Mouse (Mus musculus): Measurements from ENCODE around the gene Gatad1.
"Not testable (repeated sequence)": the region's sequence is repeated elsewhere in the genome, so short reads cannot be mapped to it uniquely, and the experiment has no call there.

Gatad1 gene

DNA sequence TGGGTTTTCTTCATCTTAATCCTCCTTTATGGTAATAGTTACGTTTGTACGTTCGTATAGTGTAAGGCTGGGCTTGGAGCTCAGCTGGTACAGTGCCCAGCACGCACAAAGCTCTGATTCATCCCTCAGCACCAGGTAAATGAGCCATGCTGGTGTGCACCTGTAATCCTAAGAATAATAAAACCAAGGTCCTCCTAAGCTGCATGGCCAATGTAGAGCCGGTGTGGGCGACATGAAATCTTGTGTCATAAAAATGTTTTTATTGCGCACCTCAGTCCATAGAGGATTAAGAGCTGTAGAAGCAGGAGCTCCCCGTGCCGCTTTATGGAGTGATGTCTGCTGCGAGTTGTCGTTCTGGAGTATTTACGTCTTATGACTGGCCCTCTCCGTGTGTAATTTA is 23.7 kb downstream of the Gatad1 start:
- DNase-seq, result no peak

DNA sequence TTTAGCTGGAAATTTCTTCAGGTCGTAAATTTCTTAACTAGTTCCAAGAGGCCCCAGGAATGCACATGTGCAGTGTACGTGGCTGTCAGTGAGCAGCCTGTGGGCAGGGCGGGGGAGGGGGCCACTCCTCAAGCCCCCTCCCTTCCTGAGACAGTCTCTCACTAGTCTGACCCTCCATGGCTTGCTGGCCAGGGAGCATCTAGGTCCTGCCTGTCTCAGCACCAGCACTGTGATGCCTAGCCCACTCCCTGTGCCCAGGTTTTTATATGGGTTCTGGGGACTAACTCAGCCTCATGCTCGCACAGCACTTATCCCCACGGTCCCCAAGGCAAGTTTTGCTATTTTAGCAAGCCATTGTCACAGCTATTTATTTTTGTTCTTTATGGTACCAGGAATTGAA is 24.7 kb downstream of the Gatad1 start:
- no peak for DNase-seq

DNA sequence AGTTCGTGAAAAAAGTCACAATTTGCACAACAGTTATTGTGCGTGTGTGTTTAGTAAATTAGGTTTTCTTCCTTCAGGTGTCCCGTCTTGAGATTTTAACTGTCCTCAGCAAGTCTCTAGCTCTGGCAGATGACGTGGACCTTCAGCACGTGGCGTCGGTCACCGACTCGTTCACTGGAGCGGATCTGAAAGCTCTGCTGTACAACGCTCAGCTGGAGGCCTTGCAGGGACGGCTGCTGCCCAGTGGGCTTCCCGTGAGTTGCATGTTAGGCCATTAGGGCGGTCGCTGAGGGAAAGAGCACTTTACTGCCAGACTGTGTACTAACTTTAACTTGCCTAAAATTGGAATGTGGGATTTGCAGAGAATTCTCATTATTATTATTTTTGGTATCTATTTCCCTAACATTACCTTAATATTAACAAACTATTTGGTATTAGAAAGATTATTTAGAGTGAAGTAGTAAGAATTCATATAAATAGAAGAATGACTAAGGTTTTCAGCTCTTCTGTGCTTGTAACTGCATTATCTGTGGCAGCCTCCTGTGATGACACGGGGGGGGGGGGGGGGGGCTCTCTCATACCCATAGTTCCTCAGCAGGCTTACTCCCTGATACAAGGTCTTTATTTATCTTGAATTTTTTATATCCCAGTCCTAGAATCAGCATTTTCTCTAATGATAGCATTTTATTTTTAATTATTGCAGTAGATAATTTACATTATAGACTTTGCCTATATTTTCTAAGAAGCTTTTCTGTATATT is 25.3 kb downstream of the Gatad1 start:
- DNase-seq, result no peak

DNA sequence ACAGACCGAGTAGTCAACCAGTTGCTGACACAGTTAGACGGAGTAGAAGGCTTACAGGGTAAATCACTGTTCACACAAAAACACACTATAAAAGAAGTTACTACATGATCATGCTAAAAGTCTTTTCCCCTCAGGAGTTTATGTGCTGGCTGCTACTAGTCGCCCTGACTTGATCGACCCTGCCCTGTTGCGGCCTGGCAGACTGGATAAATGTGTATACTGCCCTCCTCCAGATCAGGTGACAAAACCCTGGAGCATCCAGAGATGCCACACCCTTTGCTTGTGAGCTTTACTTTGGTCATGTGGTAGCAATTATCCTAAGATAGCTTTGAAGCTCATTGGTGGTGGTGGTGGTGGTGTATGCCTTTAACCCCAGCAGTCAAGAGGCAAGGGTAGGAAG is 26.9 kb downstream of the Gatad1 start:
- DNase-seq, result no peak

DNA sequence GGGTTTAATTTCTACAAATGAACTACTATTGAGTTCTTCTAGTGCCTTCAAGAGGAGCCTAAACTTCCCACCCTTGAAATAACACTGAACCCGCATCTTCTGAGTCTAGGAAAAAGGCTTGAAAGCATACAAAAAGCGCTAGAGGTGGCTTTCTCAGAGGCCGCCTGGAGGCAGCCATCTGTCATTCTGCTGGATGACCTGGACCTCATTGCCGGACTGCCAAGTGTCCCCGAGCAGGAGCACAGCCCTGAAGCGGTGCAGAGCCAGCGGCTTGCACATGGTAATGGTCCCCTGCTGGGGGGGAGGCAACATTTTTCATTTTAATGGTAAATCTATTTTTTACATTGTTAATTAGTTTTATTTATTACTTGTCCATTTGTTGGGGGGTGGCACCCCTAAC is 36.5 kb downstream of the Gatad1 start:
- peak; percentile 84 for DNase-seq

DNA sequence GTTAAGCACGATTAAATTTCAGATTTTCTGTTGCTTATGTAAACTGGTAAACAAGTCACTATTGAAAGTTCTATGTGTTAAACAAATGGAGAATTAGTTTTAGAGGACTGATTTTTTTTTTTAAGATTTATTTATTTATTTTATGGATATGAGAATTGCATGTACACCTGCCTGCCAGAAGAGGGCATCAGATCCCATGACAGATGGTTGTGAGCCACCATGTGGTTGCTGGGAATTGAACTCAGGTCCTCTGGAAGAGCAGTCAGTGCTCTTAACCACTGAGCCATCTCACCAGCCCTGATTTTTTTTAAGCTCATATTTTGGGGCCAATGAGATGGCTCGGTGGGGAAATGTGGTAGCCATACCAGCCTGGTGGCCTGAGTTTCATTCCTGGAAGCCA is 45.1 kb downstream of the Gatad1 start:
- DNase-seq, result not testable (repeated sequence)

DNA sequence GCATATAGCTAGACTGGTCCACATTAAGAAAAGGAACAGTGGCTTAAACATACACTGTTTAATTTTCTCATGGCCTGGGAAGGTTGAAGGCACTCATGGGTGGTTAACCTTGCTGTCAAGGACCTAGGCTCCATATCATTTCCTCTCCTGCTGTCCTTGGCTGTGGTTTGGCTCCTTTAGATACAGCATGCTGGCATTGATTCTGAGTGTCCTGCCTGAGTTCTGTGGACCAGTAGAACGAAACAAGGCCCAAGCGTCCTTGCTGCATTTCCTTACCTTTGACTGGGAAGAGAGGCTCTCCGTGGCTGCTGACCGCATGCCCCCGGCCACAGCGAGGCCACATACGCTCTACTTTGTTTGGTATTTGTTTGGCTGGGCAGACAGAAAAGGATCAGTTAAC is 47.7 kb downstream of the Gatad1 start:
- DNase-seq, result no peak

DNA sequence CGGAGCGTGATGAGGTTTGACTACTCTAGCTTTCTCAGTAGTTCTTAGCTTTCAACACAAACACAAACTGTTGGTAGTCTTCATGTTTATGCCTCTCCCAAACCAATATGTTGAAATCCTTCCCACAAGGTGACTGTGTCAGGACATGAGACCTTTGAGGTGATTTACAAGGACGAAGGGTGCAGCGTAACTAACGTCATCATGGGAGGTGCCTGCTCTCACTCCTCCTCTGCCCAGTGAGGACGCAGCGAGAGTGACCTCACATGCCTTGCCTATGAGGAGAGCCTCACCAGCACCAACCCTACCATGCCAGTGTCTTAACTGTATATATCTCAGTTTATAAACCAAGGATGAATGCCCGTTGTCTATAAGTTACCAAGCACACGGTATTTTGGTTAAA is 49.9 kb downstream of the Gatad1 start:
- no peak for DNase-seq

DNA sequence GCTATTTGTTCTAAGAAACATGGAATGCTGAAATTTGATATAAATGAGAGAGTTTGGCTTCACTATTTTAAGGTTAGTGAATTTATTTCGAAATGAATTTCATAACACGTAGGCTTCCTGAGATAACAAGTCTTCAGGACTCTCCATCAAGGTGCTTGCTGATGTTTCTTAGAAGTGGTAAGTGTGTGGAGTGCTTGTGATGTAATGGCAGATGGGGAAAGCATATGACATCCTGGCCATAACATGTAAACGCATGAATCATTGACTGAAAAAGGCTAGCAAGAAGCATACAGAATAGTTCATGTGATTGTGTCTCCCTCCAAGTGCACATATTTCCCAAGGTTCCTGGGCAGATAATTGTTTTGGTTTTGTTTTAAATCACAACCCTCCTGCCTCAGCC is 56.2 kb downstream of the Gatad1 start:
- no peak for DNase-seq

DNA sequence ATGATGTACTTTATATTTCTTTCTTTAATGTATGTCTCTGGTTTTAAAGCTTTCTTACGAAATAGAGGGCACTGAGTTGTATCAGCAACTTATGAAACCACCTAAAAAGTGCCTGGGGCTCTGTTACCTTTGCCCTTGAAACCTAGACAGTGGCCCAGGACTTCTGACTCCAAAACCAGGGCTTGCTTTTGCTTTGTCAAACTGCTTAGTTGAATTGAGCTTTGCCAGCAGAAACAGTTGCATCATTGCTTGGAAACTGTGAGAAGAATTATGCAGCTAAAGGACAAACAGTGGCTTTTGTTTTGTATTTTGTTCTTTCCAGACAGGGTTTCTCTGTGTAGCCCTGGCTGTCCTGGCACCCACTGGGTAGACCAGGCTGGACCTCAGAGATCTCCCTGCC is 56.7 kb downstream of the Gatad1 start:
- DNase-seq, result no peak

DNA sequence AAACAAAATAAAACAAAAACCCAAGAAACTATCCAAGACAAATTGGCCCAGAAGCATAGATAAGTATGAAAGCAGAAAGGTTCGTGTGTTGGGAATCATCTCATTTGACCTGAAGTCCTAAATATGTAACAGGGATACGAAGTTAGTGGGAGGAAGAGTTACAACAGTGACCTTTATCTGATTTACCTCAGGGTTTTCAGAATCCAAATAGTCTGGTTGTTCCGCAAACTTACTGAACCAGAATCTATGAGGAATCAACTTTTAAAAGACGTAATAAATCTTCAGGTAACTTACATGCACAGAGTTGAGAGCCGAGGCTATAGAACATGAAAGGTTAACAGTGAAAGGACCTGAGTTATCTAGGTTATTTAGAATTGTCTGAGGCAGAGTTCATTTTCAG is 58.2 kb downstream of the Gatad1 start:
- no peak for DNase-seq

DNA sequence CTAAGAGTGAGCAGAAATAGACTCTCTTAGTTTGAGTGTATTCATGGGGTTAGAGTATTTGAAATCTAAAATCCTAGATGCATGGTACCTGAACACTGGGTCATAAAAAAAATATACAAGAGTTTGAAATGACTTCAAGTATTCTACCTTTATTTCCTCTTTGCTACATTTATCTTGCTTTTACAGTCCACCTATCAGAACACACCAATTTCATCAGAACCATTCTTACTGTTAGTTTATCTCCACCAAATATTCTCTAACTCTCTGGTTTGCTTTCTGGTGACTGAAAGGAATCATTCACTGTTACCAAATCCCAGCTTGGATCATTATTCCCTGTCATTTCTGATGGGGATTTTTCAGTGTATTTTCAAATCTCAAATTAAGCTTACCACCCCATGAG is 59.8 kb downstream of the Gatad1 start:
- DNase-seq, result no peak

DNA sequence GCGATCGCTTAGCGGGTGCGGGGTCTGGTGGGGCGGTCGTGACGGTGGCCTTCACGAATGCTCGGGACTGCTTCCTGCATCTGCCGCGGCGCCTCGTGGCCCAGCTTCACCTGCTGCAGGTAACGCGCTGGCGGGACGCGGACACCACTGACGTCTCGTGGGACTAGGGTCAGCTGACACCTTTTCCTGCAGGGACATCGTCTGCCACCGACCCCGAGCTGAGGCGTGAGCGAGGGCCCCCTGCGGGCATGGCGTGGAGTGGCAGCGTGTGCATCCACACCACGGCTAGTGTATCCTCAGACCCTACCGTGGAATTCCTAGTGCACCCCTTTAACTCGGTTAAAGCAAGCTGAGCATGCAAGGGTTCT is 60.6 kb downstream of the Gatad1 start, which contains the start of gene Rbm48:
Rbm48 (minus strand) TSS at position 187 of the 368 bp plus-strand sequence.
- peak; percentile 88 for DNase-seq

DNA sequence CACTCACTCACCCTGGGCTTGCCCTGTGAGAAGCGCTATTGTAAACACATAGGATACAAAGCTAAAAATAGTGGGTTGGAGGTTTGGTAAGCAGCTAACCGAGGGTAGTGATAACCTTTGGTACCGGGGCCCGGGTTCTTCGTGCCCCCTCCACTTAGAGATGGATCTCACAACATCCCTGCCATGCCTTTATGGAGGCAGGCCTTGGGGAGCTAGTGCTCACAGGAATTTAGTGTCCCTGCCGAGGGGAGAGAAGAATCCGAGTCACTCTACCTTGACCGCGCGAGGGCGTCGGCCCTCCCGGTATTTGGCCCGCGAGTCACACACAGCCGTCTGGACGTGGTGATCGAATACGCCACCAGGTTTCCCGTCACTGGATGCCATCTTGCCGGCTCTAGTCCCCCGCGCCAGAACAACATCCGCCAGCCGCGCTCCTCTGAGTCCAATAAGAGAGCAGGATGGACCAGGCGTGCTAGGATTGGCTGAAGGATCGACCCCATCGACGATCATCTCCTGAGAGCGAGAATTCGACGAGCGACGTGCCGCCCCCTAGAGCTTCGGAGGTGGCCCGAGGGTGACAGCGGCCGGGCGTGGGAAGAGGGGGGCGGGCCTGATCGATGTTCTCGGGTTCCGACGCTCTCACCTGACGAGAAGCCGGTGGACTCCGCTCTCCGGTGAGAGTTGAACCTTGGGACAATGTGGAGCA is 61.1 kb downstream of the Gatad1 start, which contains the start of gene Pex1:
Pex1 (plus strand) TSS at position 374 of the 706 bp plus-strand sequence.
- DNase-seq, result peak; percentile 95

Measured in cerebellum, adult 9-11 months (tissue).